Mouse (Mus musculus) layer of hippocampus, postnatal 10 days (tissue): ENCODE results near the gene Lin7b. TPM values are rescaled to one million over a fixed set of nuclear protein-coding genes. Genes with fewer than 3 reads are reported as not detected.

ENCODE experiments used
- DNase-seq, 2 experiments: peaks; one replicate each; pipeline ENCODE4 v3.0.0; 2021; ENCODE audit warnings: low spot score in 2 of 2
- total RNA-seq, 2 experiments: library from RNA; stranded (reverse); gene quantifications; 2 replicates each; pipeline ENCODE4 v1.2.3; 2021

Lin7b gene
- total RNA-seq, 2 experiments from 2014 or later = 137 to 163 TPM

GRCm38 (mm10) chr7:45322245-45322644 is 48.1 kb downstream of the Lin7b start:
- no peak for DNase-seq

Other genes starting within 250 kb of the Lin7b start
- 100 to 1,000 TPM; 456 to 554 TPM for gene Rps11, start 246.1 kb downstream of the Lin7b start, total RNA-seq
- gene Rpl13a, start 241.8 kb downstream of the Lin7b start, total RNA-seq = 100 to 1,000 TPM; 946 to 985 TPM
- gene Gm45713, start 234.4 kb downstream of the Lin7b start, total RNA-seq = not detected
- 1 to 10 TPM; 4.3 to 6.0 TPM for gene Flt3l, start 234.2 kb downstream of the Lin7b start, total RNA-seq
- 10 to 100 TPM; 60.7 to 63.1 TPM for gene Pih1d1, start 216.3 kb downstream of the Lin7b start, total RNA-seq
- gene Aldh16a1, start 216.0 kb downstream of the Lin7b start, total RNA-seq = 10 to 100 TPM; 12.2 to 17.3 TPM
- 1,000 to 10,000 TPM; 1,094 to 1,136 TPM for gene Slc17a7, start 206.6 kb downstream of the Lin7b start, total RNA-seq
- under 1 TPM; 0.18 to 0.43 TPM for gene Gfy, start 191.0 kb downstream of the Lin7b start, total RNA-seq
- gene Pth2, start 189.6 kb downstream of the Lin7b start, total RNA-seq = not detected
- gene Ccdc155, start 165.7 kb downstream of the Lin7b start, total RNA-seq = 1 to 10 TPM; 2.2 to 2.9 TPM
- gene Dkkl1, start 158.4 kb downstream of the Lin7b start, total RNA-seq = 10 to 100 TPM in 1 of 2 experiments, 1 to 10 TPM in 1; 8.3 to 10.7 TPM
- 10 to 100 TPM; 12.5 to 13.7 TPM for gene Tead2, start 154.8 kb downstream of the Lin7b start, total RNA-seq
- gene Cd37, start 131.5 kb downstream of the Lin7b start, total RNA-seq = 1 to 10 TPM; 4.6 to 5.0 TPM
- 1 to 10 TPM; 1.0 to 1.2 TPM for gene Slc6a16, start 129.5 kb downstream of the Lin7b start, total RNA-seq
- gene Slc6a21, start 93.1 kb downstream of the Lin7b start, total RNA-seq = not detected
- gene Trpm4, start 36.8 kb downstream of the Lin7b start, total RNA-seq = 10 to 100 TPM; 19.6 to 20.9 TPM
- under 1 TPM; 0.85 to 0.96 TPM for gene Hrc, start 35.3 kb downstream of the Lin7b start, total RNA-seq
- gene Ppfia3, start 3.6 kb downstream of the Lin7b start, total RNA-seq = 100 to 1,000 TPM; 124 to 128 TPM
- gene Snrnp70, start 25.2 kb upstream of the Lin7b start, total RNA-seq = 100 to 1,000 TPM; 393 to 440 TPM
- gene Kcna7, start 35.1 kb upstream of the Lin7b start, total RNA-seq = not detected
- under 1 TPM; 0.18 to 0.22 TPM for gene Ntf5, start 43.1 kb upstream of the Lin7b start, total RNA-seq
- under 1 TPM in 1 of 2 experiments, not detected in 1; 0.75 TPM for gene Lhb, start 50.2 kb upstream of the Lin7b start, total RNA-seq
- 10 to 100 TPM; 18.9 to 20.9 TPM for gene Gys1, start 64.3 kb upstream of the Lin7b start, total RNA-seq
- gene Ruvbl2, start 67.5 kb upstream of the Lin7b start, total RNA-seq = 10 to 100 TPM; 44.5 to 44.9 TPM
- gene Ftl1, start 89.3 kb upstream of the Lin7b start, total RNA-seq = 100 to 1,000 TPM; 429 to 433 TPM
- 100 to 1,000 TPM; 103 to 123 TPM for gene Bax, start 96.3 kb upstream of the Lin7b start, total RNA-seq
- under 1 TPM in 1 of 2 experiments, not detected in 1; 0.23 TPM for gene Tulp2, start 111.3 kb upstream of the Lin7b start, total RNA-seq
- 1 to 10 TPM; 1.2 to 1.4 TPM for gene Gm45808, start 116.2 kb upstream of the Lin7b start, total RNA-seq
- gene Dhdh, start 118.2 kb upstream of the Lin7b start, total RNA-seq = 1 to 10 TPM; 2.0 to 2.6 TPM
- gene Nucb1, start 139.8 kb upstream of the Lin7b start, total RNA-seq = 100 to 1,000 TPM; 107 to 117 TPM
- 10 to 100 TPM; 23.6 to 29.3 TPM for gene Ppp1r15a, start 155.7 kb upstream of the Lin7b start, total RNA-seq
- under 1 TPM; 0.80 to 0.94 TPM for gene Plekha4, start 155.7 kb upstream of the Lin7b start, total RNA-seq
- gene Hsd17b14, start 184.3 kb upstream of the Lin7b start, total RNA-seq = not detected
- 10 to 100 TPM; 20.8 to 22.9 TPM for gene Bcat2, start 199.6 kb upstream of the Lin7b start, total RNA-seq
- gene Fgf21, start 244.9 kb upstream of the Lin7b start, total RNA-seq = not detected
- gene Fut1, start 246.7 kb upstream of the Lin7b start, total RNA-seq = under 1 TPM; 0.20 to 0.71 TPM